13 mouse cellular contexts compared by ENCODE assay signal in genomic region chr16:7407862-7408640, GRCm38 (mm10).
DNase-seq lines count a peak whose midpoint lies in the region; ATAC-seq and TF ChIP-seq lines count a peak whose summit lies in the region.
"Had no signal": no experiment of that assay in that cellular context is flagged by ENCODE, and none has a peak within 500 bp of the region (broad histone marks: within the 10 kb centered on the region; RNA-seq: fewer than 3 reads in every experiment).

No protein-coding gene starts in this region.

- H3K9ac ChIP-seq in kidney, postnatal 0 days (ENCODE audit: low read depth, low read length): no peak overlapping the region
- H3K9ac ChIP-seq in embryonic facial prominence, embryonic 14.5 days (ENCODE audit: low read depth, low read length): no peak overlapping the region
- H3K9ac ChIP-seq in neural tube, embryonic 12.5 days: no peak overlapping the region

- WGBS in kidney, postnatal 0 days: 43% methylated on average over 12 of the region's 12 CpGs
- WGBS in embryonic facial prominence, embryonic 14.5 days: 40% methylated on average over 12 of the region's 12 CpGs
- WGBS in neural tube, embryonic 12.5 days: 50% methylated on average over 12 of the region's 12 CpGs

- H3K27ac ChIP-seq in kidney, postnatal 0 days: no peak overlapping the region
- no peak overlapping the region for H3K27ac ChIP-seq in embryonic facial prominence, embryonic 14.5 days (replicated peaks; ENCODE audit: low read depth, low read length)
- H3K27ac ChIP-seq in neural tube, embryonic 12.5 days: no peak overlapping the region

- no peak for ATAC-seq in kidney, postnatal 0 days (replicated peaks; ENCODE audit: low FRiP score, low read depth)
- 0 out of 2 replicates have a peak, but pooled peaks have one; percentile 47 for ATAC-seq in embryonic facial prominence, embryonic 14.5 days (ENCODE audit: low read depth)
- 0 out of 2 replicates have a peak, but pooled peaks have one; percentile 51 for ATAC-seq in neural tube, embryonic 12.5 days (ENCODE audit: low FRiP score, low read depth)
- no peak for ATAC-seq in frontal cortex, adult (ENCODE audit: low TSS enrichment)
- ATAC-seq: intestine, embryonic 16.5 days had no signal

- no peaks in the 10 kb centered on the region for H3K4me1 ChIP-seq in kidney, postnatal 0 days (replicated peaks; ENCODE audit: insufficient read depth, low read length)
- H3K4me1 ChIP-seq in embryonic facial prominence, embryonic 14.5 days (ENCODE audit: control insufficient read depth, insufficient read depth, low read length): peaks cover 3% of the 10 kb centered on the region
- H3K4me1 ChIP-seq in neural tube, embryonic 12.5 days: peaks cover 17% of the 10 kb centered on the region

- no peaks in the 10 kb centered on the region for H3K36me3 ChIP-seq in kidney, postnatal 0 days (ENCODE audit: insufficient read depth, low read length)
- H3K36me3 ChIP-seq in embryonic facial prominence, embryonic 14.5 days (ENCODE audit: control insufficient read depth, insufficient read depth, low read length): no peaks in the 10 kb centered on the region
- no peaks in the 10 kb centered on the region for H3K36me3 ChIP-seq in neural tube, embryonic 12.5 days
- H3K36me3 ChIP-seq: G1E had no signal

- peak; percentile 34 for DNase-seq in kidney, postnatal 0 days (ENCODE audit: low spot score)
- no peak for DNase-seq in kidney, postnatal 25 days
- peak; percentile 26 for DNase-seq in embryo, embryonic 10.5 days (ENCODE audit: low spot score)
- DNase-seq in embryonic facial prominence, embryonic 14.5 days (ENCODE audit: low spot score): no peak
- no peak for DNase-seq in B cell, adult 2 months
- DNase-seq: adrenal gland, adult 8-10 months; gastrocnemius, postnatal 25 days; lung, postnatal 36 days had no signal

- no peak for TF ChIP-seq CTCF in kidney, postnatal 0 days (IDR thresholded peaks at IDR 0.05; ENCODE audit: low read depth)

- H3K4me3 ChIP-seq in kidney, postnatal 0 days (replicated peaks; ENCODE audit: low read depth, low read length): no peak overlapping the region
- H3K4me3 ChIP-seq in embryonic facial prominence, embryonic 14.5 days (ENCODE audit: low read depth, low read length): no peak overlapping the region
- H3K4me3 ChIP-seq in neural tube, embryonic 12.5 days: no peak overlapping the region

- no peak overlapping the region for H3K4me2 ChIP-seq in kidney, postnatal 0 days (ENCODE audit: low read length)
- no peak overlapping the region for H3K4me2 ChIP-seq in embryonic facial prominence, embryonic 14.5 days (ENCODE audit: low read depth, low read length)
- no peak overlapping the region for H3K4me2 ChIP-seq in neural tube, embryonic 12.5 days (replicated peaks)
- H3K4me2 ChIP-seq: heart, embryonic 11.5 days had no signal

- H3K27me3 ChIP-seq in kidney, postnatal 0 days (ENCODE audit: insufficient read depth, low read length): no peaks in the 10 kb centered on the region
- H3K27me3 ChIP-seq in embryonic facial prominence, embryonic 14.5 days (replicated peaks; ENCODE audit: control insufficient read depth, insufficient read depth, low read length): no peaks in the 10 kb centered on the region
- no peaks in the 10 kb centered on the region for H3K27me3 ChIP-seq in neural tube, embryonic 12.5 days (replicated peaks)

- no peaks in the 10 kb centered on the region for H3K9me3 ChIP-seq in kidney, postnatal 0 days (replicated peaks; ENCODE audit: low read length)
- no peaks in the 10 kb centered on the region for H3K9me3 ChIP-seq in embryonic facial prominence, embryonic 14.5 days (ENCODE audit: control insufficient read depth, low read length)
- H3K9me3 ChIP-seq in neural tube, embryonic 12.5 days: no peaks in the 10 kb centered on the region

Comparison
In these comparisons a context has a peak if more than half of its experiments do, and no peak if none do; other contexts are left out.
1. DNase-seq: peak in kidney, postnatal 0 days (single experiment) and embryo, embryonic 10.5 days (single experiment); none in kidney, postnatal 25 days (0 of 2), embryonic facial prominence, embryonic 14.5 days (single experiment) and B cell, adult 2 months (0 of 2).
2. ATAC-seq: peak in embryonic facial prominence, embryonic 14.5 days (single experiment) and neural tube, embryonic 12.5 days (single experiment); none in kidney, postnatal 0 days (single experiment) and frontal cortex, adult (single experiment).